Mouse (Mus musculus): ENCODE measurements around the gene Rnf38. TPM values are rescaled to one million over a fixed set of nuclear protein-coding genes. Genes with fewer than 3 reads are reported as not detected.

Gene Rnf38
- 114 and 123 TPM in 2 replicates for polyA plus RNA-seq (2012; rRNA removed)

DNA sequence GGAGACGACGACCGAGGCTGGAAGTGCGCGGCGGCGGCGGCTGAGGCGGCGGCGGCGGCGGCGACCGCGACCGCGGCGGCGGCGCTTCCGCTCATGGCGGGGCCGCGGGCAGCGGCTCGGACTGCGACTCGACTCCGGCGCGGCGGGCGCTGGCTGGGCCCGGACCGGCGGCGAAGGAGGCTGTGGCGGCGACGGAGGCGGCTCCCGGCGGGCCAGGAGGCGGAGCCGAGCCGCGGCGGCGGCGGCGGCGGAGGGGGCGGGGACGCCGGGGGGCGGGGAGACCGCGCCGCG is at the start of gene Rnf38:
Gene Rnf38 (minus strand): TSS at position 77 of the 291 bp plus-strand sequence.
- peaks cover 5% of the 10 kb centered on the region; the same call in 1 of the 2 replicates for H3K4me1 ChIP-seq (ENCODE audit: control insufficient read depth, insufficient read depth, low read length)
- 10% methylated on average over 49 of the region's 61 CpGs for WGBS
- peak within 1 kb of the TSS; percentile 91 for H3K4me3 ChIP-seq (replicated peaks; ENCODE audit: extremely low read depth, low read depth, low read length)
- DNase-seq: no peak
- no peak for TF ChIP-seq POLR2A (IDR thresholded peaks at IDR 0.05; ENCODE audit: borderline replicate concordance, extremely low read depth, low read depth, low read length)
- no peak for TF ChIP-seq CTCF (IDR thresholded peaks at IDR 0.05; ENCODE audit: insufficient read depth, low read length)

DNA sequence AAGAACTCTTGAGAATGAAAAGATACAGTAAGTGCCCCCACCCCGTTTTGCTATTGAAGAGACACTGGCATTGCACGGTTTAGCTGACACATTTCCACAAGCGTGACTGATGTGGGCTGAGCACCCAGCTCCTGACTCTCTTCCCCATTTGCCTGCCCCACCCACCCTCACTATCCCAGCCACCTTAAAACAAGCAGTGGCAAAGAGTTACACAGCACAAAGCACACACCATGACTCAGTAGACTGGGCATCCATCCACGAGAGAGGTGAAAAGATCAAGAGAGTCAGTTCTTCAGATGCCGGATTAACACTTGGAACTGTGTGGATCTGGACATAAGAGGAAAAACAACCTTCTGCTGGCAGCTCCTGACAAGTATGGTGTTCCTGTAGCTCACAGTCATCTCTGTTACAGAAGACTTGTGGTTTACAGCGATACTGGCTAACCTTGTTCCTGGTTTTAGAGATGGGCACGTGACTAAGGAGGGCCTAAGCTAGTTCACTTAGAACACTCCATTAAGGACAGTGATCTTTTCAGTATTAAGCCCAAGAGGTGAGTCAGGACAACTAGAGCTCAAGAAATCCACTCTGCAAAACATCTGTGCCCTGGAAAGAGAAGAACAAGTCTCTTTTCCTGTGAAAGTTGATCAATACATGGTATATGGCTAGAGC is 48.1 kb upstream of the Rnf38 start:
- TF ChIP-seq CTCF (IDR thresholded peaks at IDR 0.05; ENCODE audit: insufficient read depth, low read length): no peak
- TF ChIP-seq POLR2A (IDR thresholded peaks at IDR 0.05; ENCODE audit: borderline replicate concordance, extremely low read depth, low read depth, low read length): no peak
- no peaks in the 10 kb centered on the region for H3K4me1 ChIP-seq (ENCODE audit: control insufficient read depth, insufficient read depth, low read length)
- WGBS: 55% methylated on average over 7 of the region's 7 CpGs
- DNase-seq: no peak
- H3K4me3 ChIP-seq (replicated peaks; ENCODE audit: extremely low read depth, low read depth, low read length): no peak overlapping the region

DNA sequence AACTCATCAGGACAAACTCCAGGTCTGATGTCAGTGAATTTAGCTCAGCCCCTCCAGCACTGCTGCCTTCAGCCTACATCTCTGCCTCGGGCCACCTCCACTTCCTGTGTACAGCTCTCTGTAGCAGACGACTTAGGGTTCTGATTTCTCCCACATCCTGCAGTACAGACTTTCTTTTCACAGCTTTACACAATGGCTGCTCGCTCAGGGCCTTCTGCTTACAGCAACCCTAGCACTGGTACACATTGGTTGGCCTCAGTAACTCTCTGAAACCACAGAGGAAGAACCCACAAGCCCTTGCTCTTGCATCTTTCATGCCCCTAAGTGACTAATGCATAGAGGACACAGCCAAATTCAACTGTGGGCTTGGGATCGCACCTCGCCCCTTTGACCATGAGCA is 37.5 kb upstream of the Rnf38 start:
- WGBS: 49% methylated on average over 5 of the region's 5 CpGs
- no peak for DNase-seq
- Histone ChIP-seq H3K4me1 (ENCODE audit: control insufficient read depth, insufficient read depth, low read length) (no peaks in the 10 kb centered on the region), H3K4me3 (replicated peaks; ENCODE audit: extremely low read depth, low read depth, low read length) (no peak overlapping the region)
- TF ChIP-seq POLR2A (IDR thresholded peaks at IDR 0.05; ENCODE audit: borderline replicate concordance, extremely low read depth, low read depth, low read length): no peak
- TF ChIP-seq CTCF (IDR thresholded peaks at IDR 0.05; ENCODE audit: insufficient read depth, low read length): no peak

DNA sequence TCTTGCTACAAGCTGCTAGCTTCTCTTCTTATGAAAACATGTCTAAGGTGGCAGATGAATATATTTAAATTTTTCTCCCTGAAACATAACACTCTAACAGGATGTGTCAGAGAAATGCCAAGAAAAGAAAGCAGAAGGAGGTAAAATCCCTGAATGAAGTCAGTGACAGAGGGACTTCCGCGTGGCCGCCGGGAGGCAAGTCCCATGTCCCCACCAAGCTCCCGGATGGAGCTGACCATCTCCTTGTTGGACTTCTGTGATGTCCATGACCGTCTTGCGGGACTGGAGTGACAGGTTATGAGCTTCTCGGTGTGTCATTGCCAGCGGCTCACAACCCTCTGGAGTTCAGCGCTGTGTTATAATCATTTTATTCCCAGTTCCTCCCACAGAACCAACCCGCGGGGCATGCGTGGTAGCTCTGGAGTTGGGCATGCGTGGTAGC is 35.8 kb upstream of the Rnf38 start:
- Histone ChIP-seq H3K4me3 (replicated peaks; ENCODE audit: extremely low read depth, low read depth, low read length) (no peak overlapping the region), H3K4me1 (ENCODE audit: control insufficient read depth, insufficient read depth, low read length) (no peaks in the 10 kb centered on the region)
- TF ChIP-seq CTCF (IDR thresholded peaks at IDR 0.05; ENCODE audit: insufficient read depth, low read length) (no peak), POLR2A (IDR thresholded peaks at IDR 0.05; ENCODE audit: borderline replicate concordance, extremely low read depth, low read depth, low read length) (no peak)
- WGBS: 92% methylated on average over 14 of the region's 14 CpGs
- no peak for DNase-seq

DNA sequence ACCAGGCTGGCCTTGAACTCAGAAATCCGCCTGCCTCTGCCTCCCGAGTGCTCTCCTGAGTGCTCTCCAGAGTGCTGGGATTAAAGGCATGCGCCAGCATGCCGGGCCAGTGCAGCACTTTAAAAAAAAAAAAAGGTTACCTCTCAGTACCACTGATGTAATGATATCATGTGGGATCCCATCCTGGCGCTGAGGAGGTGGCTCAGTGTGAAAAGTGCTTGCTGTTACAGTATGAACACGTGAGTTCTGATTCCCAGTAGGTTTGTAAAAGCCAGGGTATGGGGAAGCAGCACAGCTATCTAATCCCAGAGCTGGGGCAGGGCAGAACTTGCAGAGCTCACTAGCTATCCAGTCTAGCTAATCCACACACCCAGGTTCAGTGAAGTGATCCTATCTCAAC is 33.8 kb upstream of the Rnf38 start:
- no peak overlapping the region for H3K4me3 ChIP-seq (replicated peaks; ENCODE audit: extremely low read depth, low read depth, low read length)

DNA sequence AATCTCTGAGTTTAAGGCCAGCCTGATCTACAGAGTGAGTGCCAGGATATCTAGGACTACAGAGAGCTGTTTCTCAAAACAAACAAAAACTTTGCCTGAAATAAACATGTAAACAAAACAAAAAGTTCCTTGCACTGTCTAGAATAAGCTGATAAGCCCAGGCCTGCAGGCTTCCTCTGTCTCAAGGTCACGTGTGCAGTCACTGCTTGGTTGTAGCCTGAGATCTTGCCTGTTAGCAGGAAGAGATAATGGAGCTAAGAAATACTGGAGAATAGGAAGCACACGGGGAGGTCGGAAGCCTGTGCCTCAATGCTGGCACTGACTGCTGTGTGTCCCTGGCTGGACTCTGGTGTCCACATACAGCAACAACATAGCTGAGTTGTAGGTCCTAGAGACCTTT is 31.9 kb upstream of the Rnf38 start:
- 55% methylated on average over 3 of the region's 3 CpGs for WGBS
- Histone ChIP-seq H3K4me3 (replicated peaks; ENCODE audit: extremely low read depth, low read depth, low read length) (no peak overlapping the region), H3K4me1 (ENCODE audit: control insufficient read depth, insufficient read depth, low read length) (no peaks in the 10 kb centered on the region)
- no peak for TF ChIP-seq CTCF (IDR thresholded peaks at IDR 0.05; ENCODE audit: insufficient read depth, low read length)
- TF ChIP-seq POLR2A (IDR thresholded peaks at IDR 0.05; ENCODE audit: borderline replicate concordance, extremely low read depth, low read depth, low read length): no peak
- DNase-seq: no peak

More for the DNA sequence above, 33.8 kb upstream of the Rnf38 start:
- no peak for TF ChIP-seq CTCF (IDR thresholded peaks at IDR 0.05; ENCODE audit: insufficient read depth, low read length)
- TF ChIP-seq POLR2A (IDR thresholded peaks at IDR 0.05; ENCODE audit: borderline replicate concordance, extremely low read depth, low read depth, low read length): no peak
- H3K4me1 ChIP-seq (ENCODE audit: control insufficient read depth, insufficient read depth, low read length): no peaks in the 10 kb centered on the region
- 84% methylated on average over 6 of the region's 6 CpGs for WGBS
- DNase-seq: no peak

DNA sequence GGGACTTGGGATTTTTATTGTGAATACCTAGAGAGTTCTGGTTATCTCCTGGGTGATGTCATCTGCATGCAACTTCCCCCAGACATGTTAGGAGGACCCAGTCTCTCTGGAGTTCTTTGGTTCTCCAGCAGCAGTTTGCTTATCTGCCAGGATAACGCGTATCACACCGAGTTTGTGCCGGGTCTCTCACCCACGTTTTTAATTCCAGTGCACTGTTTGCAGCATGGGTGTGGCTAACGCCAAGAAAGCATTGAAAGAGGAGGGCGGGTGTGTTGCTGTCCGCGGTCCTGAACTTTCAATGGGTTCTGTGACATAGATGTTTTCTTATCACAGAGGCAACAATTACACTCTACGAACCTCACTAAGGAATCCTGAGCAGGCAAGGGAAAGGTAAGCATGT is 26.7 kb upstream of the Rnf38 start:
- peak; percentile 34 for DNase-seq
- TF ChIP-seq POLR2A (IDR thresholded peaks at IDR 0.05; ENCODE audit: borderline replicate concordance, extremely low read depth, low read depth, low read length) (no peak), CTCF (IDR thresholded peaks at IDR 0.05; ENCODE audit: insufficient read depth, low read length) (no peak)
- WGBS: under 1% methylated on average over 10 of the region's 10 CpGs
- H3K4me1 ChIP-seq (ENCODE audit: control insufficient read depth, insufficient read depth, low read length): no peaks in the 10 kb centered on the region
- no peak overlapping the region for H3K4me3 ChIP-seq (replicated peaks; ENCODE audit: extremely low read depth, low read depth, low read length)

DNA sequence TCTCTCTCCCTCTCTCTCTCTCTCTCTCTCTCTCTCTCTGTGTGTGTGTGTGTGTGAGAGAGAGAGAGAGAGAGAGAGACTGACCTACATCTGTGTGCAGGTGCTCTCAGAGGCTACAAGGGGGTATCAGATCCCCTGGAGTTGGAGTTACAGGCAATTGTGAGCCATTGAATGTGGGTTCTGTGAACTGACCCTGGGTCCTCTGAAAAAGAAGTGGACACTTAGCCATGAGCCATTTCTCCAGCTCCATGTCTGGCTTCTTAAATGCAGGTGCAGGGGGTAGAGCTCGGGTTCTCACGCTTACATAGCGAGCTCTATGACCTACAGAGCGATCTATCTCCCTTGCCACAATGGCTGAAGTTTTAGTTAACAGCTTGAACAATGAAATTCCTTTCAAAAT is 25.5 kb upstream of the Rnf38 start:
- 86% methylated on average over 4 of the region's 4 CpGs for WGBS

DNA sequence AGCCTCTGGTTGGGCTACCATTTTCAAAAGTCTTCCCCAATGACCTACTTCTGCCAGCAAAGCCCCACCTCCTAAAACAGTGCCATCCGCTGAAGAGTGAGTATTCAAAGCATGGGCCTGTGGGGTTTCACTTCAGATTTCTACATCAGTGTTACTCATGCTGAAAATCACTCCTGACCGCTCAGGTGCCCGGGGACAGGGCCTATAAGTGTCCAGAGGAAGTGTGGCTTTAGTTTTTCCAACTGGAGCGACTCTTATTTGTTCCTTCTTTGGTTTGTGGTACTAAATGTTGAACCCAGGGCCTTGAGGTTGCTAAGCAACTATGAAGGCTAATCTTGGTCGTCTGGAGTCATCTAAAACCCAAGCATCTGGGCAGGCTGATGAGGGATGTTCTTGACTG is 21.0 kb upstream of the Rnf38 start:
- WGBS: 72% methylated on average over 5 of the region's 5 CpGs
- TF ChIP-seq POLR2A (IDR thresholded peaks at IDR 0.05; ENCODE audit: borderline replicate concordance, extremely low read depth, low read depth, low read length) (no peak), CTCF (IDR thresholded peaks at IDR 0.05; ENCODE audit: insufficient read depth, low read length) (no peak)
- DNase-seq: no peak
- no peaks in the 10 kb centered on the region for H3K4me1 ChIP-seq (ENCODE audit: control insufficient read depth, insufficient read depth, low read length)
- H3K4me3 ChIP-seq (replicated peaks; ENCODE audit: extremely low read depth, low read depth, low read length): no peak overlapping the region

More for the DNA sequence above, 25.5 kb upstream of the Rnf38 start:
- TF ChIP-seq CTCF (IDR thresholded peaks at IDR 0.05; ENCODE audit: insufficient read depth, low read length) (no peak), POLR2A (IDR thresholded peaks at IDR 0.05; ENCODE audit: borderline replicate concordance, extremely low read depth, low read depth, low read length) (no peak)
- no peak overlapping the region for H3K4me3 ChIP-seq (replicated peaks; ENCODE audit: extremely low read depth, low read depth, low read length)
- no peak for DNase-seq
- no peaks in the 10 kb centered on the region for H3K4me1 ChIP-seq (ENCODE audit: control insufficient read depth, insufficient read depth, low read length)

DNA sequence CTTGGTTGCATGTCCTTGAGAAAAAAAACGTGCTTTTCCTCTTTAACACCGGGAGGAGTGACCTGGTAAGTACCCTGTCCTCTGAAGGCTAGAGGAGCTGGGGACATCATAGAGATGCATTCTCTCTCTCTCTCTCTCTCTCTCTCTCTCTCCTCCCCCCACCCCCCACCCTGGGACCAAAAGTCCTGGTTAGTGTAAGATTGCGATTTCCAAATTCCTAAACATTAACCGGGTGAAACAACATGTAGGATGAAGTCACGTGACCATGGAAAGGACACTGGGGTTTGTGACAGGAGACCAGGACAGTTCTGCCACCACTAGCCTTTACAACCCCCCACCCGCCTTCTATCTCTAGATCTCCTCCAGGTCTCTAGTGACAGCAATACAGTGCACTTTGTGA is 19.6 kb upstream of the Rnf38 start:
- no peak for TF ChIP-seq POLR2A (IDR thresholded peaks at IDR 0.05; ENCODE audit: borderline replicate concordance, extremely low read depth, low read depth, low read length)
- TF ChIP-seq CTCF (IDR thresholded peaks at IDR 0.05; ENCODE audit: insufficient read depth, low read length): no peak
- DNase-seq: no peak
- 11% methylated on average over 6 of the region's 6 CpGs for WGBS
- no peaks in the 10 kb centered on the region for H3K4me1 ChIP-seq (ENCODE audit: control insufficient read depth, insufficient read depth, low read length)
- H3K4me3 ChIP-seq (replicated peaks; ENCODE audit: extremely low read depth, low read depth, low read length): no peak overlapping the region
